Mouse (Mus musculus) intestine, postnatal 0 days (tissue): ENCODE measurements around the gene Med15. TPM values are rescaled to one million over a fixed set of nuclear protein-coding genes. Genes with fewer than 3 reads are reported as not detected.

ENCODE experiments used
- ATAC-seq: fragments of 200-750 bp; cut with Nextera tagmentation; 2 replicates; pipeline ENCODE4 v1.8.0; 2017; ENCODE audit warnings: mild to moderate bottlenecking, moderate TSS enrichment, moderate library complexity
- H3K27ac ChIP-seq: fragments of 300-500 bp; sonication (generic); 2 replicates; pipeline ENCODE4 v1.5.1; 2014; ENCODE audit warnings: mild to moderate bottlenecking, low read depth, low read length, moderate library complexity
- H3K27me3 ChIP-seq: fragments of 300-500 bp; sonication (generic); replicated peaks from 2 replicates; pipeline ENCODE4 v1.6.1; 2014; ENCODE audit warnings: low read length, mixed read lengths; ENCODE audit not compliant: control insufficient read depth, insufficient read depth
- H3K36me3 ChIP-seq: fragments of 300-500 bp; sonication (generic); 2 replicates; pipeline ENCODE4 v1.6.1; 2014; ENCODE audit warnings: mild to moderate bottlenecking, moderate library complexity; ENCODE audit not compliant: control insufficient read depth, insufficient read depth
- H3K4me1 ChIP-seq: fragments of 300-500 bp; sonication (generic); replicated peaks from 2 replicates; pipeline ENCODE4 v1.6.1; 2014; ENCODE audit warnings: antibody characterized with exemption, low read length, mixed read lengths; ENCODE audit not compliant: control insufficient read depth, insufficient read depth
- H3K4me2 ChIP-seq: fragments of 300-500 bp; sonication (generic); replicated peaks from 2 replicates; pipeline ENCODE4 v1.6.1; 2014; ENCODE audit warnings: low read depth, mild to moderate bottlenecking, moderate library complexity
- H3K4me3 ChIP-seq: fragments of 300-500 bp; sonication (generic); 2 replicates; pipeline ENCODE4 v1.5.1; 2014; ENCODE audit warnings: low read depth, low read length
- H3K9ac ChIP-seq: fragments of 300-500 bp; sonication (generic); 2 replicates; pipeline ENCODE4 v1.6.1; 2014; ENCODE audit warnings: mild to moderate bottlenecking, low read depth, low read length
- H3K9me3 ChIP-seq: fragments of 300-500 bp; sonication (generic); 2 replicates; pipeline ENCODE4 v1.6.1; 2016; ENCODE audit warnings: mixed run types; ENCODE audit not compliant: control insufficient read depth
- CTCF ChIP-seq: sonication (generic); IDR thresholded peaks from 2 replicates; pipeline ENCODE4 v1.5.1; 2016; ENCODE audit warnings: low read depth, mild to moderate bottlenecking, control low read depth, antibody characterized with exemption, moderate library complexity
- WGBS: fragments of 180-500 bp; shearing (Covaris S2); extraction: QIAGEN DNeasy Blood & Tissue Kit; methylation state at CpG from one replicate; pipeline ENCODE4 v1.1.7; 2014; 5-methylcytosine and 5-hydroxymethylcytosine counted together
- polyA plus RNA-seq: library from polyadenylated mRNA; unstranded; fragments of >200 nt; fragmentation: Nextera tagmentation; extraction: Ambion mirVana; gene quantifications from 2 replicates; pipeline ENCODE4 v1.2.1, GENCODE M21; 2015

The Med15 gene
- polyA plus RNA-seq, 1 experiment from 2014 or later, result 26.6 TPM

- H3K4me2 ChIP-seq, result no peak overlapping the region
- ATAC-seq, result peak; percentile 31; the same call in 1 of the 2 replicates
- peaks cover 68% of the 10 kb centered on the region for H3K36me3 ChIP-seq
- H3K27me3 ChIP-seq, result no peaks in the 10 kb centered on the region
- peak; percentile 65 for TF ChIP-seq CTCF
- no peak overlapping the region for H3K27ac ChIP-seq
- 85% methylated on average over 2 of the region's 2 CpGs for WGBS
- H3K4me3 ChIP-seq, result no peak overlapping the region
- H3K9ac ChIP-seq, result no peak overlapping the region
- no peaks in the 10 kb centered on the region for H3K9me3 ChIP-seq
- H3K4me1 ChIP-seq, result no peaks in the 10 kb centered on the region
Observed at GRCm38 (mm10) chr16:17637610-17638009, 95.1 kb downstream of the Med15 start.

GRCm38 (mm10) chr16:17636904-17637303 is 95.8 kb downstream of the Med15 start:
- H3K4me3 ChIP-seq, result no peak overlapping the region
- no peak for ATAC-seq

GRCm38 (mm10) chr16:17633481-17634181 is 99.1 kb downstream of the Med15 start:
- peak; percentile 52 for TF ChIP-seq CTCF
- Histone ChIP-seq H3K4me1 (no peaks in the 10 kb centered on the region), H3K4me3 (no peak overlapping the region), H3K27me3 (no peaks in the 10 kb centered on the region), H3K27ac (no peak overlapping the region), H3K4me2 (no peak overlapping the region), H3K9me3 (no peaks in the 10 kb centered on the region), H3K36me3 (peaks cover 69% of the 10 kb centered on the region), H3K9ac (no peak overlapping the region)
- WGBS, result 76% methylated on average over 8 of the region's 8 CpGs
- ATAC-seq, result no peak

More at GRCm38 (mm10) chr16:17636904-17637303, 95.8 kb downstream of the Med15 start:
- no peak for TF ChIP-seq CTCF
- Histone ChIP-seq H3K27me3 (no peaks in the 10 kb centered on the region), H3K9ac (no peak overlapping the region), H3K36me3 (peaks cover 68% of the 10 kb centered on the region), H3K4me2 (no peak overlapping the region), H3K27ac (no peak overlapping the region), H3K9me3 (no peaks in the 10 kb centered on the region), H3K4me1 (no peaks in the 10 kb centered on the region)
- 72% methylated on average over 2 of the region's 2 CpGs for whole genome bisulfite sequencing

- Histone ChIP-seq H3K36me3 (peaks cover 73% of the 10 kb centered on the region), H3K4me2 (no peak overlapping the region), H3K27ac (no peak overlapping the region), H3K9ac (no peak overlapping the region), H3K4me1 (no peaks in the 10 kb centered on the region), H3K4me3 (no peak overlapping the region), H3K27me3 (no peaks in the 10 kb centered on the region), H3K9me3 (no peaks in the 10 kb centered on the region)
- 98% methylated on average over 2 of the region's 2 CpGs for WGBS
- no peak for TF ChIP-seq CTCF
- ATAC-seq, result no peak
Observed at GRCm38 (mm10) chr16:17632580-17632979, 100.1 kb downstream of the Med15 start.

GRCm38 (mm10) chr16:17626269-17626555 is 106.5 kb downstream of the Med15 start:
- no peak overlapping the region for H3K9ac ChIP-seq
- no peak overlapping the region for H3K27ac ChIP-seq
- ATAC-seq, result no peak
- no peak overlapping the region for H3K4me2 ChIP-seq
- WGBS, result 97% methylated on average over 5 of the region's 5 CpGs
- no peak overlapping the region for H3K4me3 ChIP-seq
- no peak for TF ChIP-seq CTCF
- peaks cover 72% of the 10 kb centered on the region for H3K36me3 ChIP-seq
- no peaks in the 10 kb centered on the region for H3K9me3 ChIP-seq
- H3K4me1 ChIP-seq, result no peaks in the 10 kb centered on the region
- no peaks in the 10 kb centered on the region for H3K27me3 ChIP-seq

GRCm38 (mm10) chr16:17625488-17626268 is 107.0 kb downstream of the Med15 start:
- ATAC-seq, result no peak
- H3K4me2 ChIP-seq, result no peak overlapping the region
- no peaks in the 10 kb centered on the region for H3K27me3 ChIP-seq
- H3K9ac ChIP-seq, result no peak overlapping the region
- 62% methylated on average over 8 of the region's 8 CpGs for WGBS
- H3K36me3 ChIP-seq, result peaks cover 68% of the 10 kb centered on the region
- no peak overlapping the region for H3K4me3 ChIP-seq
- H3K9me3 ChIP-seq, result no peaks in the 10 kb centered on the region
- no peaks in the 10 kb centered on the region for H3K4me1 ChIP-seq
- no peak overlapping the region for H3K27ac ChIP-seq
- peak; percentile 81 for TF ChIP-seq CTCF
